Mouse (Mus musculus): Measurements from ENCODE around the gene Eif1ax. TPM values are rescaled to one million over a fixed set of nuclear protein-coding genes. Genes with fewer than 3 reads are reported as not detected.
A peak's percentile ranks its signal among the peaks of the same experiment; 100 is the strongest.
"Not testable (repeated sequence)": the region's sequence is repeated elsewhere in the genome, so short reads cannot be mapped to it uniquely, and the experiment has no call there.

Eif1ax gene
- total RNA-seq (2015; ENCODE audit: low replicate concordance), result 10.0 and 20.1 TPM in 2 replicates
- total RNA-seq (2017; ENCODE audit: low replicate concordance), result 8.6 and 10.5 TPM in 2 replicates

DNA sequence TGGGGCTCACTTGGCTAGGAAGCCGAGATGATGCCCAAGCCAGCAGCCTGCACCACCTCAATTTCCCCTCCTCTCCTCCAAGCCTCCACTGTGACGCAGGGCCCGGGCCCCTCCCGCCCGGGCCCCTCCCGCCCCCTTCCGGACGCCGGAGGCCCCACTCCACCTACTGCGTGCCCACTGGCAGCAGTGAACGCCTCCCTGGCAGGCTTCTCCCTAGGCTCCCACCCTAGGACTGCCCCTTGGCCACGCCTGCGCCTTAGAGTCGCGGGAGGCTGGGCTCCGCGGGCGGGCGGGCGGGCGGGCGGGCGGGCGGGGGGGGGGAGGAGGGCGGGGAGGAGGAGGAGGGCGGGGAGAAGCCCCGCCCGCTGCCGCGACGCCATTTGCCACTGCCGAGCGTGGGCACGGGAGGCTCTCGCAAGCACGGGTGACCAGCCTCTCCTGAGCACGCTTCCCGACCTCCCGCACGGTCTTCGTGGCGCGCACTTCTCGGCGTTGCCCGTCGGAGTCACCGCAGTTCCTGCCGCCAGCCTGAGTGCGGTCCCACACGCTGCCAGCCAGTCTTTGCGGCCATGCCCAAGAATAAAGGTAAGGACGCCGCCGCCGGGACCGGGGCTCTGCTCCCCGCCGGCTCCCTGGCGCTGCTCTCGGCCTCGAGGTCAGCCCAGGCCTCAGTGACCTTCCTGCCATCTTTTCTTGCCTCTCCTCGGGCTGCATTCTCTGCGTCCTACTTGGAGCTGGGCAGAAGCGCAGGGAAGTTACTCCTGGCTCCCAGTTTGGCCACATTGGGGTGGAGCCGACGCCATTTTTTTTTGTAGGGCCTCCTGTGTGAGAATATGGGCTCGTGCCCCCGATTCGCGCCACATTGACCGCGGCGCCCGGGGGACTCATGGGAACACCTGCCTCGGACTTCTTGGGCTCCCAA, at the start of gene Eif1ax:
TSS of gene Eif1ax (plus strand) at position 348 of the 922 bp plus-strand sequence.
- ATAC-seq (replicated peaks; ENCODE audit: low FRiP score, poor library complexity, severe bottlenecking), result peak; percentile 95

DNA sequence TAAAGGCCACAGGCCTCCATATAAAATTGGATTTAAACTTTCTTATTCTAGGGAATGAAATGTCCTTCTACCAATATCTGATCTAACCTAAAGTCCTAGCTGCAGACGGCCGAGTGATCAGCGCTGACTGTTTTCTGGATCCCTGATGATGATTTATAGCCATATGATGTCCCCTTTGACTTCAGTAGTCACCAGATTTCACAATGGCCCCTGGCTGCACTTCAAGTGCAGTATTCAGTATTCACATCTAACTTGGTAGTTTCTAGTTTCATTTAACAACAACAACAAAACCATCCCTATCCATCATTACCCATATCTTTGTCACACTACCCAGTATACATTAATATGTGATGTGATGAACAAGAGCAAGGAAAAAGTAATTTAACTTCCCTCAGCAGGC, 7.5 kb upstream of the Eif1ax start:
- no peak for ATAC-seq (replicated peaks; ENCODE audit: low FRiP score, poor library complexity, severe bottlenecking)

DNA sequence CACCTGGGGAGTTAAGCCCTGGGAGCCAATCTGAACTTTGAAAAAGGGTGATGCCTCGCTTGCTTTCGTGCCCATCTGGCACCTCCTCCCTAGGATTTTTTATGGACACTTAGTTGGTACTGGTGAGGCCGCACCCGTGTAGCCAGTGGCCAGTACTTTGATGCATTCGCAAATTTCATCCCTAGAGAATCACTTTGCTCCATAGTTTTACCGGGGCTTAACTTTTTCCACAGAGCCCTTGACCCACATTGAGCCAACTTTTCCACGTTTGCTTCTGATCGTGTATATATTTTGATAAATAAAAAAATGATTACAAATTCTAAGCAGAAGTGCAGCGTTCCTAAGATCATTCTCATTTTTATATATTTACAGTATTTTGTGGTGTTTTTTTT, 771 bp downstream of the Eif1ax start:
- peak; percentile 44 for ATAC-seq (replicated peaks; ENCODE audit: low FRiP score, poor library complexity, severe bottlenecking)

DNA sequence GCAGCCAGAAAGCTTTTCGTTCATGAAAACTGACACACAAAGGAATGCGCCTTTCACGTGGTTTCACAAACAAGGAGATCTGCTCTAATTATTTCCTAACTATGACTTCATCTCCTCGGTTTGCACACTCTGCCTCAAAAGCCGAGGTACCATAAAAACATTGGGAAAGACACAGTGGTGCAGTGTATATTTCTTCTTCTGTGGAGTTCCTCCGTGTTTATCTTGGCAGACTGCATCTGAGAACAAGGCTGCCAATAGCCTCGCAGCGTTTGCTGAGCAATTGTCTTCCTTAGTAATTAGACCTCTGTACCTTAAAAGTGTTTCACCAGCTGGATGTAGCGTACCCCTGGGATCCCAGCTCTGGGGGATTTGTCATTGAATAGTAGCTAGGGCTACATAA, 15.1 kb downstream of the Eif1ax start:
- ATAC-seq (replicated peaks; ENCODE audit: low FRiP score, poor library complexity, severe bottlenecking), result no peak

- no peak for ATAC-seq (replicated peaks; ENCODE audit: low FRiP score, poor library complexity, severe bottlenecking)
Measured at GRCm38 (mm10) chrX:159388953-159389352, 17.0 kb downstream of the Eif1ax start.

GRCm38 (mm10) chrX:159390347-159390962, 18.5 kb downstream of the Eif1ax start:
- ATAC-seq (replicated peaks; ENCODE audit: low FRiP score, poor library complexity, severe bottlenecking), result no peak

DNA sequence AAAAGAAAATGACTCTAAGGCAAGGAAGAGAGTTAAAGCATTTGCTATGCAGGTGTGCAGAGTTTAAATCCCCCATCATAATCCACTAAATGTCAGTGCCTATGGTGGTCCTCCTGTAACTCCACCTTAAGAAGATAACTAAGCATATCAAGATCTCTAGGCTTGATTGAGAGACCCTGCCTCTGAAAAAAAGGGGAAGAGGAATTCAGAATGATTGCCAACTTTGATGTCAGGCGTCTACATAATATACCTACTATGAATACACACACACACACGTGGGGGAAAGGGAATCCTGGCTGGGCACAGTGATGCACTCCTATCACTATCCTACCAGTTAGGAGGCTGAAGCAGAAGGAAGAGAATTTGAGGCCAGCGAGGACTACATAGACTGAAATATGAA, 19.3 kb downstream of the Eif1ax start:
- no peak for ATAC-seq (replicated peaks; ENCODE audit: low FRiP score, poor library complexity, severe bottlenecking)

DNA sequence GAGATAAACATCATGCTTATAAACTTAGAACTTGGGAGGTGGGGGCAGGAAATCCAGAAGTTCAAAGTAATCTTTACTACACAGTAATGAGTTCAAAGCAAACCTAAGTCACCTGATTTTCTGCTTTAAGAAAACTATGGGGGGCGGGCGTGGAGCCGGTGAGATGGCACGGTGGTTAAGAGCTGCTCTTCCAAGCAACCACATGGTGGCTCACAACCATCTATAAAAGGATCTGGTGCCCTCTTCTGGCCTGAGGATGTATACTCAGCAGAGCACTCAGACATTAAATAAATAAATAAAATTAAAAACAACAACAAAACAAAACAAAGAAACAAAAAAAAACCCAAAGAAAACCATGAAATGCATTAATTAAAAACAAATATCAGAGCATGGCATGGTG, 37.3 kb downstream of the Eif1ax start:
- ATAC-seq (replicated peaks; ENCODE audit: low FRiP score, poor library complexity, severe bottlenecking), result no peak; the same call in 1 of the 2 replicates

DNA sequence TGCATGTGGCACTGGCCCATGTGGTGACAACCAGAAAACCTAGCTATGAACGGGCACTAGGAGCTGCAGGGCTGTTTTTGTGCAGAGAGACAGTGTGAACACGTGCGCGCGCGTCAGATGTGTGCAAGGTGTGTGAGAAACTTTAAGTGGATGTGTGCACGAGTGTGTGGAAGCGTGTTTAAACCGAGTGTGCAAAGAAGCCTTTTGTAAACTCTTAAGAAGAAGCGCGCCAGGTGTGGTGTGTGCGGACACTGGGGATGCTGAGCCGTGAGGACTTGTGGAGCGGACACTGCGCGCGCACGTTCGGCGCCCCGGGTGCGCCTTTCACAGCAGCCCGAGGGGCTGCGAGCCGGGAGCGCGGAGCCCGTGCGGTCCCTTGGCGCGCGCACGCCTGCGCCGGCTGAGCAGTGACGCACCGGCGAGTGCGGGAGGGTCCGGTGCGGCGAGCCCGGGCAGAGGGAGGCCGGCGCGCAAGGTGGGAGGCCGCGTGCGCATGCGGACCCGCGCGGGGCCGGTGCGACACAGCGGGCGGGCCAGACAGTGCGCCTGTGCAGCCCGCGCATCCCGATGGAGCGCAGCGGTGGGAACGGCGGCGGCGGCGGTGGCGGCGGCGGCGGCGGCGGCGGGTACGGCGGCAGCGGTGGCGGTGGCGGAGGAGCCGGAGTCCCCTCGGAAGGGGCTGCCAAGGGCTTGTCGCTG, 42.3 kb downstream of the Eif1ax start, which contains the start of gene Map7d2:
TSS of gene Map7d2 (plus strand) at position 443 of the 699 bp plus-strand sequence.
- no peak for ATAC-seq (replicated peaks; ENCODE audit: low FRiP score, poor library complexity, severe bottlenecking)

DNA sequence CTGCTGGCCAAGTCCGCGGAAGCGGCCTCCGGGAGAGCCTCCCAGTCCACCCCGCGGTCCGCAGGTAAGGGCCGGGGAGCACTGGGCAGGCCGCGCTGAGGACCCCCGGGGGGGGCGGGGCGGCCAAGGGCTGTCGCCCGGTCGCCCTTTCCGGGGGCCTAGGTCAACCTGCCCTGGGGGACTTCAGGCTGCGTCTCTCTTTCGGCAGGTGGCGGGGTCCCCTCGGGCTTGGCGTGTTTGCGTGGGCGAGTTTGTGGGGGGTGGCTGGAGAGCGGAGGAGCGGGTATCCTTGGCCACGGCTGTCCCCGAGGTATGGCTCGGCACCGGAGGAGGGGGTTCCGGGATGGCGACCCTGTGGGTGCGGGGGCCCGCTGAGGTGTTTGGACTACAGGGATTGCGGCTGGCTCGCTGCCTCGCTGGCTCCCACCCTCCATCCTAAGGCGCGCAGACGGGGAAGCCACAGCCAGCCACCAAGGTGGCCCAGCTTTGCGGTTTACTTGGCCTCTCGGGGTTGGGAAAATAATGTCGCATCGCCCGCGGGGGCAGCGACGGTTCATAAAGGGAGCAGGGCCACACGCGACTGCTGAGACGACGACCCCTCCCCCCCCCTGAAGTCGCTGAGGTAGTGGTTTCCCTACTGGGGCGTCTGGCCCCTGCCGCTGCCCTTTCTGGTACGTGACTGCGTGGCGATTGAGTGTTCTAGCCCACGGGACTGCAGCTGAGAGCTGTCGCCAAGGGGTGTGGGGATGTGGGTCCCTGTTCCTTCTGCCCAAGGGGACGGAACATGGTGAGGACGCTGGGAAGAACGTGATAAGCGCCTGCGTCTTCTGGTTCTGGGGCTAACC, 43.1 kb downstream of the Eif1ax start:
- ATAC-seq (replicated peaks; ENCODE audit: low FRiP score, poor library complexity, severe bottlenecking), result no peak

- ATAC-seq (replicated peaks; ENCODE audit: low FRiP score, poor library complexity, severe bottlenecking), result not testable (repeated sequence)
Measured at GRCm38 (mm10) chrX:159430507-159430906, 58.5 kb downstream of the Eif1ax start.

Other genes with a start within 250 kb of the Eif1ax start
- 15.3 and 36.7 TPM in 2 replicates for gene Rps6ka3, start 161.9 kb upstream of the Eif1ax start, total RNA-seq (2015; ENCODE audit: low replicate concordance)
- 8.4 and 14.3 TPM in 2 replicates for gene Rps6ka3, start 161.9 kb upstream of the Eif1ax start, total RNA-seq (2017; ENCODE audit: low replicate concordance)
- not detected in 2 replicates for gene Map7d2, start 42.4 kb downstream of the Eif1ax start, total RNA-seq (2015; ENCODE audit: low replicate concordance)
- 0.43 TPM in 1 of 2 replicates, not detected in the other for gene Map7d2, start 42.4 kb downstream of the Eif1ax start, total RNA-seq (2017; ENCODE audit: low replicate concordance)
- 9.6 and 12.5 TPM in 2 replicates for gene Bclaf3, start 154.5 kb downstream of the Eif1ax start, total RNA-seq (2015; ENCODE audit: low replicate concordance)
- 8.8 and 25.6 TPM in 2 replicates for gene Bclaf3, start 154.5 kb downstream of the Eif1ax start, total RNA-seq (2017; ENCODE audit: low replicate concordance)